Mouse (Mus musculus) granulocyte monocyte progenitor cell, adult 5-6 weeks (primary cell): Measurements from ENCODE around the gene Sdc3. TPM values are rescaled to one million over a fixed set of nuclear protein-coding genes. Genes with fewer than 3 reads are reported as not detected.

Experiments used
- ATAC-seq: replicated peaks from 2 replicates; pipeline ENCODE4 v1.8.0; 2016; ENCODE audit warnings: mild to moderate bottlenecking, moderate TSS enrichment, inconsistent platforms; ENCODE audit not compliant: poor library complexity, severe bottlenecking
- total RNA-seq, 2 experiments: library from RNA; stranded (forward) in 1 of 2; stranded (reverse) in 1 of 2; fragments of 200-712, 200-1000 nt in 1 of 2; fragments of >200 nt in 1 of 2; fragmentation: Nextera tagmentation in 1 of 2; gene quantifications; 2 replicates each; pipeline ENCODE4 v1.2.3; 2014 to 2017

Sdc3 gene
- 1.1 TPM in 1 of 2 replicates, not detected in the other for total RNA-seq (2014; fragmentation: Nextera tagmentation)
- 0.17 and 4.4 TPM in 2 replicates for total RNA-seq (2017)

DNA sequence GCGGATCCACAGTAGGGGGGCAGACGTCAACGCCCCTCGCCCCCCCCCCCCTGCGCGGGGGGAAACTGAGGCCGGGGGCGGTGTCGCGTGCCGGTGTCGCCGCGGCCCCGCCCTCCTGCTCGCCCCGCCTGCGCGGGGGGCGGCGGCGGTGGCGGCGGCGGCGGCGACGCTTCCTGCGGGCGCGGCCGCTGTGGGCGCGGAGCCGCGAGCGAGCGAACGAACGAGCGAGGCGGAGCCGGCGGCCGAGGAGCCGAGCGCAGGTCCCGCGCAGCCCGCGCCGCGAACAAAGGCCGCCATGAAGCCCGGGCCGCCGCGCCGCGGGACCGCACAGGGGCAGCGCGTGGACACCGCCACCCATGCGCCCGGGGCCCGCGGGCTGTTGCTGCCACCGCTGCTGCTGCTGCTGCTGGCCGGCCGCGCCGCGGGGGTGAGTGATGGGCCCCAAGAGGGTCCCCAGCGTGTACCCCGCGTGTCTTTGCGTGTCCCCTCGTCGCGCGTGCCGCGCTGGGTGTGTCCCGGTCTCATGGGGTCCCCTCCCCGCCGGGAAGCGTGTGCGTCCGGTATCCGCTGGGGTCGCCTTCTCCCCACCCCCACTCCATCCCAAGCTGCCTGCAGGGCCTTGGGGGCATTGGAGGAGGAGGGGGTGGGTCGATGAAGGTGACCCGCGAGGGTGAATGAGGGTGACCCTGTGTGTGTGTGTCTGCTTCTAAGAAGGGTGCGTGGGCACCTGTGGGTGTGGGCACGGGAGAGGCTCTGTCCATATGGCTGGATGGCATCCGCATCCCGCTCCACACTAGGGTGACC lies at the start of gene Sdc3:
TSS of gene Sdc3 (plus strand) at position 162 of the 804 bp plus-strand sequence.
- ATAC-seq, result no peak

DNA sequence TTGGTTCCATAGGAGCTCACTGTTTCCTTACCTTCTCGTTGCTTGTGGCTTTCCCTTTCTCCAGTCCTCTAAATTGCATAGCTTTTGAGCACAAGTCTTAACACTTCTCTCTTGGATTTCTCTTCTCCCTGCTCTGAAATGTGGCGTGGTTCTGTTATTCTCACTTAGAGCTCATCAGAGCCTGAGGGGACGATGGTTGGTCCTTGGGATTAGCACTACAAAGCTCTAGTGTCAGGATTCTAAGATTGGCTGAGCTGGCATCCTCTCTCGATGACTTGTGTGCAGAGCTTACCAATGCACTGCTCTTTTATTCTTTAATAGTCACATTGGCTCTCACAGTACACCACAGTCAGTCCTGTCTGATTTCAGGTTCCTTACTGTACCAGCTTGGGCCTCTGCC lies 48.3 kb upstream of the Sdc3 start:
- ATAC-seq, result no peak

DNA sequence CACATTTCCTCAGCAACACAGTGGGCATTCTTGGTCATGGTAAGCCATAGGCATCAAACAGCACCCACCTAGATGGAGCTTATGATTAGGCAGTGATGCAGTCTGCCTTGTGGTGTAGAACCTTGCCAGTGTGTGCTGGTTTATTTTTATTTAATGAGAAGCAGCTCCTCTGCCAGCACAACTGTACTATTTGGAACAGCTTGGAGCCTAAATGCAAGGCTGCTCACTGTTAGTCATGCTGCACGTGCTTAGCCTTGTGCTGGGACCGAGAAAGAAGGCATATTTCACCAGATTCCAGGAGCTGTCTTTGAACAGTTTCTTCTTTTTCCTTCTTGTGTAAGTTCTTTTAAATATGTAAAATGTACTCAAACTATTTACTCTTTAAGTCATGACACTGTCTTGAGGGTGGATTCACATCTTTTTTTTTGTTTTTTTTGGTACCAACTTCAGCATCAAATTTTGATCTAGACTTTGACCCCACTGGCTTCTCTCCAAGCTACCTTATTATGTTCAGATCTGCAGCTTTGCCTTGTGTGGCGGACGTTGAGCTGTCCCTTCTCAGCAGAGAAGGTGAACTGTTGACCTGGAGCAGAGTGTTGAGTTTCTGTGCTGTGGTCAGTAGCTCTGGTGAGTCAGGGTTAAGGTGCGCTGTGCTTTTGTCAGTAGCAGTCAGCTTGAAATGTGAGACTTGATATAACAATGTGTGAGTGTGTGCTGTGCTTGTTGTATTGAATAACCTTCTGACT lies 46.6 kb upstream of the Sdc3 start:
- ATAC-seq, result no peak

DNA sequence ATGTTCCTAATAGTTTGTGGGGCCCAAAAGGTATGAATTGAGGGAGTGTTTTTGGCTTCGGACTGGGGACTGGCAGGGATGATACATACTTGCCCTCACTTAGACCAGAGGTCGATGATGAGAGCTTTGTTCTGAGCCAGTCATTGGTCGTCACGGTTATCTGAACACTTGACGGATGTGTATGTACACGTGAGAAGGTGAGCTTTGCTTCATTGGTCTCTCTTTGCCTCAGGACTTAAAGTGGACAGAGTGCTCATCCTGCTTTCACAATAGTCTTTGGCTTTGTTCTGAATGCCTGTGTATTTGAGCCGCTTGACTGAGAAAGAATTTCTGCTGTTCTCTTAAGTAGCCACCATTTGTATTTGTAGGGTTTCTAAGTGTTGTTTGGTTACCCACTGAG lies 42.8 kb upstream of the Sdc3 start:
- no peak for ATAC-seq

DNA sequence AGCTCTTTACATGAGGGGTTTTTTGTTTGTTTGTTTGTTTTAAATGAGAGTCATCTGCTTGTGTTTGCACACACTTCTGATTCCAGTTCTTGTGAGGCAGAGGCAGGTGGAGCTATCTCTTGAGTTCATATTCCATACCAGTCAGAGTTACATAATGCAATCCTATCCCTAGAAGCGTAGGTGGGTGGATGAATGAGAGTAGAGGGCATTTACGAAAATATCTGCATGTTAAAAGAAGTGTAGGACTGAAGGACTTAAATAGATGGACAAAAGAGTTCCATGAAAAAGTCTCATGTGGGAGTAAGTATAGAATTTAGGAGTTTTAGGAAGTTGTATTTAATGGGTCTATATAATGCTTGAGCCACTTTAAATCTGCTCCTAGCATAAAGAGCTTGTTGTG lies 40.4 kb upstream of the Sdc3 start:
- no peak for ATAC-seq

DNA sequence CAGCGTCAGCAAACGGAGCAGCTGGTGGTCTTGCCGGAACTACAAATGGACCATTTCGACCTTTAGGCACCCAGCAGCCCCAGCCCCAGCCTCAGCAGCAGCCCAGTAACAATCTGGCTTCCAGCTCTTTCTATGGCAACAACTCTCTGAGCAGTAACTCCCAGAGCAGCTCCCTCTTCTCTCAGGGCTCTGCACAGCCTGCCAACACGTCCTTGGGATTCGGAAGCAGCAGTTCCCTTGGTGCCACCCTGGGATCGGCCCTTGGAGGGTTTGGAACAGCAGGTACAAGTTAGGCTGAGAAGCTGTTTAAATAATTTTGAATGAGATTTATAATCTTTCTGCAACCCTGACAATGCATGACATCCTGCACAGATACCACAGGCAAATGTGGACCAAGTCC lies 39.7 kb upstream of the Sdc3 start:
- ATAC-seq, result no peak

DNA sequence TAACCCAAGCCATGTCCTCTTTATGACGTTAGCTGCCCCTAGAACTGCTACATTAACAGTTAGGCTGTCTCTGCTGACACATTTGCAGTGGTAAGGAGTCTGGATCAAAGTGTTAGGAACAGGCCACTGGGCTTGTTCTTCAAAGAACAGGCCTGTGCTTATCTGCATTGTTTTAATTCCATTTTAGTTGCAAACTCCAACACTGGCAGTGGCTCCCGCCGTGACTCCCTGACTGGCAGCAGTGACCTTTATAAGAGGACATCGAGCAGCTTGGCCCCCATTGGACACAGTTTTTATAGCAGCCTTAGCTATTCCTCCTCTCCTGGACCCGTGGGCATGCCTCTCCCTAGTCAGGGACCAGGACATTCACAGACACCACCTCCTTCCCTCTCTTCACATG lies 38.6 kb upstream of the Sdc3 start:
- no peak for ATAC-seq

DNA sequence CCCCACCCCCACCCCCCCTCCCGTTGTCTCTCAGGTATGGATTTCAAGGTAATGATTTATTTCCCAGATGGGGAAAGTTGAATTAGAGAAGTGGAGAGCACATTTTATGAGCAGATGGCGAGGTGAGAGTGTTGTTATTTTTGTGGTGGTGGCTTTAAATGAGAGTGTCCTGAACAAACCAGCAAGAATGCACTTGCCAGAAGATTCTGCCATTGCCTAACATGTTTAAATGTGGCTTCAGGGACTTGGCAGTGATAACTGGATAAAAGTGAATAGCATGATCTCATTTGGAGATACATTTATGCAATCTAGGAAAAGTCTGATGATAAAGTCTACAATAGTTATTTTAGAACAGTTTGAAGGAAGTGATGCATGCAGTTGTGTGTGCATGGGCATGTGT lies 37.6 kb upstream of the Sdc3 start:
- ATAC-seq, result no peak

DNA sequence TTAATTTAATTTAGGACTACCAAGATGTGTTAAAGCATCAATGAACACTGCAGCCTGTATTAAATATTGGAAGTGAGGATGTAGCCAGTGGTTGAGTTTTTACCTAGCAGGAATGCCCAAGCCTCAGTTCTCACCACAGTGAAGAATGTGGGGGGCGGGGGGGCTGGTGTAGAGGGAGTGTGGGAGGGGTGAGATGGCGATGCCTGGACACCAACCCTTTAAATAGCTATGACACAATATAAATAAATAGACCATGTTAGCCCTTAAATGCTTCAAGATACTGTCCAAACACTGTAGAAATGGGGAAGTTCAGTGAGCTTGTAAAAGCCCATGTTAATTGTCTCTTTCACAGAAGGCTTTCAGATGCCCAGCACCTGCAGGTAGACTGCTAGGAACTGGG lies 32.5 kb upstream of the Sdc3 start:
- no peak for ATAC-seq

DNA sequence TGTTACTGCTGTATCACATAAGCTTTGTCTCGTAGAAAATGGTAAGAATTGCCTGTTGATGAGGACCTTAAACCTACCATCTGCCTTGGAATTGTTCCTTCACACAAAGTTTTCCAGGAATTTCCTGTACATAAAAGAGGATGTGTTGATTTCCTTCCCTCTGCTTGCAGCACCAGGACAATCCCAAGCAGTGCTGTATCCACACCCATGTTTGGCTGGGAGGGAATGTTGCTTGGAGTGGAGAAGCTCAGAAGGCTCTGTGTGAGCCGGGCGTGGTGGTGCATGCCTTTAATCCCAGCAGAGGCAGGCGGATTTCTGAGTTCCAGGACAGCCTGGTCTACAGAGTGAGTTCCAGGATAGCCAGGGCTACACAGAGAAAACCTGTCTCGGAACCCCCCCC lies 30.5 kb upstream of the Sdc3 start:
- ATAC-seq, result no peak

DNA sequence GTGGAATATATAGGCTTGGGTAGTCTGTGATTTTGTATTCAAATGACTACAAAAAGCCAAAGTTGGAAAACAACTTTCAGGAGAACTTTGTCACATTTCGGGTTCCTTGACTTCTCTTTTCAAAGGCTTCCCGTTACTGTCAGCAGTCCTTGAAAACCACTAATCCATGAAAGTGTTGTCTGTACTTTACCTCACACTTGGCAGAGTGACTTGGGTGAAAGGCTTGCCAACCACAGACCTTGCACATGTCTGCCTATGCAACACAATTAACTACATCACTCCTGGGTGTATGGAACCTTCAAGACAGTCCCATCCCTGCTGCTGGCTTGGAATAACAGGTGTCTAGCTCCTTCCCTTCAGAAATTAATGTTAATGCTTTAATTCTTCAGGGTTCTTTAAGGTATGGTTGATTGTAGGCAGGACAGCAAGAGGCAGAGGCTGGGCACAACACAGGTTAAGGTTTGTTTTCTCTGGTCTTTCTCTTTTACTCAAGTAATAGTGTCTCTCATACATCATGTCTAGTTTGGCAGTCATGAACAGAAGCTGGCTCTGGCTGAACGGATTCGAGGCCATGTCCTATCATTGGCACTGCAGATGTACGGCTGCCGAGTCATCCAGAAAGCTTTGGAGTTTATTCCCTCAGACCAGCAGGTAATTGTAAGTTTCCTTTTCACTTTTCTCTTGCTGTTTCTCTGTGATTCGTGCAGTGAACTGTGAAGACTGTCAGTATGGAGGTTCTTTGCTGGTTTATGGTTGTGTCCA lies 26.8 kb upstream of the Sdc3 start:
- ATAC-seq, result no peak

DNA sequence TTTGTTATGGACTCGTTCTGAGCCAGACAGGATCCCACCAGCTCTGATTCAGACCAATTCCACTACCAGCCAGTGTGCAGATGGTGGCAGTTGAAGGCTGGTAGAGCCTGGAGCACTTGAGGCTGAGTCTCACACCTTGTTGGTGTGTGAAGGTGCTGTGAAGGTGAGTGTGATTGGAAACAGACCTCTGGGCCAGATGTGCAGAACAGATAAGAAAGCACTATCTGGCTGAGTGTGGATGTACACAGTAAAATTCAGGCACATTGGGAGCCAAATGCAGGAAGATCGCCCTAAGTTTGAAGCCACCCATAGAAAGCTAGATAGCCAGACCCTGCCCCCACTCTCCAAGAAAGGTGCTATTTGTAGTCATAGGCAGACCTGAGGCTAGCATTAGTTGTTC lies 25.9 kb upstream of the Sdc3 start:
- no peak for ATAC-seq

DNA sequence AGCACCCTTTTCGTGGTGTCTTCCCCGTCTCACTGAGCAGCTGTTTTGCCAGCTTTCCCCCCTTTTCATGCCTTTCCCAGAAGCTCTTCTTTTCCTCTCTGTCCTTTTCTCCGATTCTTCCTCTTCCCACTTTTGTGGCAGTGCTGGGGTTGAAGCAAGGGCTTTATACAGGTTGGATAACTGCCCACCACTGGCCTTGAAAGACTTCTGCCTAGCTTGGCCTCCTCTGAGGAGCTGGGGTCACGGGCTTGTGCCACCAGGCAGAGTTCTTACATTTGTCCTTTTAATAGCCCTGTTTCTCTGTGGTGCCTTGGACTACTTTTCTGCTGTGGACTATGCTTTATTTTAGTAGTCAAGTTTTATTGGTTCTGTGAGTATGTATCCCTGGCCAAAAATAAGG lies 25.4 kb upstream of the Sdc3 start:
- ATAC-seq, result no peak

DNA sequence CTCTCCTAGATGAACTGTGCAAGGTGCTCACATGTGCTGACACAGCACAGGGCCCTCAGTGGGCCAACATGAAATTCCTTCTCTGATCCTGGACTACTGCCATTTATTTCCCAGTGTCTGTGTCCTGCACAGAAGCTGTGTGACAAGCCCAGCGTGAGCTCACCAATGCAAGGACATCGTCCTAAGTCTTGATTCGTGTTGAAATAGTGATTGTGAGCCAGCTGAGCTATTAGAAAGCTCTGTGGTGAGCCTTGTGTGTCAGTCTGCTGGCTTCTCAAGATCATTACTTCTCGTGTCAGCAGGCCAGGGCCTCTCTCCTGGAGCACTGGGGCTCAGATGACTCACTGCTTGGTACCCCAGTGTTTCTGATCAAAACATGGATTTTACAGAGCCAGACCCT lies 18.4 kb upstream of the Sdc3 start:
- no peak for ATAC-seq

DNA sequence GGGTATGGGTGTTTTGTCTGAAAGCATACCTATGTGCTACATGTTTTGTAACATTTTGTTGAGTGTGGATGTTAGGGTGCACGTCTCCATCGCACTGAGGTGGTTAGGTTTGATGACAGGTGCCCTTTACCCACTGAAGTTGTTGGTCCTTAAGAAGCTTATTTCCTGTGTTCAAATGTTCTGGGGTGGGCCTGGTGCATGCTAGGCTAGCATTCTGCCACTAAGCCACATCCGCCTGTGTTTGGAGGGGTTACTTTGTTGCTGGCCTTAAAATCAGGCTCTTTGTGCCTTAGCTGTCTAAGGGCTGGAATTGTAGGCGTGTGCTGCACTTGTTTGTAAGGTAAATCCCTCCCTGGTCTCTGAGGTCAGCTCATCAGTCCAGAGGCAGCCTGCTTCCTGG lies 17.5 kb upstream of the Sdc3 start:
- ATAC-seq, result no peak

DNA sequence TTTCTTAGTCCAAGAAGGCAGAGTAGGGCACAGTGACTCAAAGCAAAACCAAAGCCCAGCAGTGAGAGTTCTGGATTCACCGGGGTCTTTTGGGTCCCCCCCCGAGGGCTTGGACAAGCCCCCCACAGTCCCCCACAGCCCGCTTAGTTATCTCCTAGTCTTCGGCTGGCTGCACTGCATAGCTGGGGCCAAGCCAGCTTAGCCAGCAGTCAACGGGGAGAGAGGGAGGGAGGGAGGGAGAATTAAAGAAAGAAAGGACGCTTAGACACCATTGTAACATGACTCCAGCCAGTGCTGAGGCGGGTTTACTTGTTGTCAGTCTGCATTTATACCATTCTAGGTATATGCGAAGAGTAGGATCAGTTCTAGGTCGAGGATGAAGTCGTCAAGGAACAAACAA lies 14.7 kb upstream of the Sdc3 start:
- ATAC-seq, result no peak

DNA sequence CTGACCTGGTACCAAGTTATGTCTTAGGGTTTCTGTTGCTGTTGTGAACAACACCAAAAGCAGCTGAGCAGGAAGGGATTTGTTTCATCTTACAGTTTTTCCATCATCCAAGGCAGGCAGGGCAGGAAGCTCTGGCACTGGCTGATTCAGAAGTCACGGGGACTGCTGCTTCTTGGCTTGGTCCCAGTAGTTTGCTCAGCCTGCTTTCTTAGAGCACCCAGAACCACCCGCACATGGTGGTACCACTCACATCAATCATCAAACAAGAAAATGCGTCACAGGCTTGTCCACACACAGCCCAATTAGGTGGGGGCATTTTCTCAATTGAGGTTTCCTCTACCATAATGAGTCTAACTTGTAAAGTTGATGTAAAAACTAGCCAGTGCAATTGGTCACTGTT lies 13.3 kb upstream of the Sdc3 start:
- ATAC-seq, result no peak

DNA sequence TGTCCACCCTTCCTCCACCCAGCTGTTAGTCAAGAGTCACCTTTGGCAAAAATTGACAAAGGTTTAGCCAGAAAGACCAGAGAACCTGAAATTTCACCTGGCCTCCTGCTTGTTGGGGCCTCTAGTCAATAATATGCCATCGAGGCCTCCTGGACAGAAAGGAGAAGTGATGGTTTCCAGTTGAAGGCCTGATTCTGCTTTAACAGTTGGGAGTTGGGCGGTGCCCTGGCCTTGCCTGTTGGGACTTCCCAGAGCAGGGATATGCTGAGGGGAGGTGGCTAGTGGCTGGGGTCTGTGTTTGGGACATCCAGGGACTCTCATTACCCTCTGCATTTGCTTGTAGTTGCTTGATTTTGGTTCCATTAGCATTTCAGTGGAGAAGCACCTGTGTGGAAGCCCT lies 9.8 kb upstream of the Sdc3 start:
- peak; percentile 66 for ATAC-seq

DNA sequence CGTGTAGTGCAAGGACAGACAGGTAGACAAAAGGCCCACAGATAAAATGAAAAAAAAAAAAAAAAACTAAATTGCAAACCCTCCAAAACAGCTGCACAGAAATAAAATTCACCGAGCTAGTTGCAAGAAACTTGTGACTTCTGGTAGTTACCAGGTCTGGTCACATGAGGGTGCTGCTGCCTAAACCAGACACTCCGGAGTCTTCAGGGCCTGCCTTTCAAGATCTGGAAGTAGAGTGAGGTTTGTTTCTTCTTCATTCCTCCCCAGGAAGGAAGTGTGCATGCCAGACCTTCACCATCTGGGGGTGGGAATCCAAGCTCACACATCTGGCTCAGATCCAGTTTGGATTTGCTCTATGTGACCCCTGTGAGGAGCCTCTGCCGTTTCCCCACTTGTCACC lies 7.6 kb upstream of the Sdc3 start:
- ATAC-seq, result peak; percentile 38

DNA sequence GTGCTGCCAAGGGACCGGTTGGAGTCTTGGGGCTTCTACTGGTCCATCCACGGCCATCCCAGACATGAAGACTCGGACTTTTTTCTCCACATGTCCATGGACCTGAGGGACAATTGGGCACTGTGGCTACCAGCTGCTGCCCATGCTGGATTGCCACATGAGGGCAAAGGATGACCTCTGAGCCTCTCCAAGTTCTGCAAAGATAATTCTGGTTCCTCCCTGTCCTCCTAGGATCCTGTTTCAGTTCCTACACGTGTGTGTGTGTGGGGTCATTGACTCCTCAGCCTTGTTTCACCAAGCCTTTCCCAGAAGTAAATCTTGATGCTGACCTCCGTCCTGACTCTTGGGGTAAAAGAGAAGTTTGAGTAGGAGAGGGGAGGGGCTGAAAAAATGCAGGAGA lies 4.8 kb upstream of the Sdc3 start:
- peak; percentile 49 for ATAC-seq

DNA sequence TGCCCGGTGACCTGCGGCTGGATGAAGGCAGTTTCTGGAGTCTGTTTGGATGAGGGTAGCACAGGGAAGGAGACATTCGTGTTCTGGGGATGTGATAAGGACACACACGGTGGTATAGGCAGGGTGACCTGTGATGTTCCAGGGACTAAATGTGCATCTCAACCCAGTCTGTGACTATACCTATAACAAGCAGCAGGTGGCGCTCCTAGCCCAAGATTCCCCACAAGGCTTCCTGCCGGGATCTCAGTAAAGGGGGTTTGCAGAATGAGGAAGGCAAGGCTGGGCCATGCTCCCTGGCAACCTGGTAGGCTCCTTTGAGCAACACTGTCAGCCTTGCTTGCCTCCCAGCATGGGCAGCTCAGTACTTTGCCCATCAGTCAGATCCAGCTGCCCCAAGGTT lies 2.2 kb upstream of the Sdc3 start:
- ATAC-seq, result peak; percentile 76
